9 mouse cellular contexts compared by ENCODE assay signal in genomic region chr15:77904363-77904892, GRCm38 (mm10). TPM values are rescaled to one million over a fixed set of nuclear protein-coding genes. Genes with fewer than 3 reads are reported as not detected.
DNase-seq lines count a peak whose midpoint lies in the region; ATAC-seq lines count a peak whose summit lies in the region.
"Had no signal": no experiment of that assay in that cellular context is flagged by ENCODE, and none has a peak within 500 bp of the region (broad histone marks: within the 10 kb centered on the region; RNA-seq: fewer than 3 reads in every experiment).

No protein-coding gene starts in this region.

- no peak for DNase-seq in heart, postnatal 25 days (ENCODE audit: low spot score)
- DNase-seq in ES-CJ7 (ENCODE audit: low read depth, low spot score) = peak; percentile 66
- no peak for DNase-seq in urinary bladder, postnatal 36 days (ENCODE audit: low spot score in 2 of 2)
- DNase-seq in layer of hippocampus, postnatal 25 days (ENCODE audit: extremely low spot score in 1 of 2, low spot score in 1 of 2) = no peak

- H3K36me3 ChIP-seq in heart, embryonic 14.5 days (ENCODE audit: control insufficient read depth, insufficient read depth, low read length) = no peaks in the 10 kb centered on the region
- H3K36me3 ChIP-seq in stomach, embryonic 14.5 days (ENCODE audit: control insufficient read depth, insufficient read depth, low read length) = no peaks in the 10 kb centered on the region

- intact Hi-C loops in heart, postnatal 25 days (cut with DNase I) = no loop called here

- H3K27me3 ChIP-seq in heart, embryonic 14.5 days (ENCODE audit: control insufficient read depth, insufficient read depth, low read length) = no peaks in the 10 kb centered on the region
- H3K27me3 ChIP-seq in stomach, embryonic 14.5 days (ENCODE audit: control insufficient read depth, insufficient read depth, low read length) = no peaks in the 10 kb centered on the region

- peaks cover 20 to 26% of the 10 kb centered on the region in 2 experiments for H3K4me1 ChIP-seq in heart, embryonic 14.5 days (ENCODE audit: control insufficient read depth in 2 of 2, insufficient read depth in 2 of 2, low read length in 2 of 2)
- peaks cover 30% of the 10 kb centered on the region for H3K4me1 ChIP-seq in stomach, embryonic 14.5 days (ENCODE audit: control insufficient read depth, insufficient read depth, low read length)

- whole genome bisulfite sequencing in heart, embryonic 14.5 days = 17% methylated on average over 12 of the region's 12 CpGs
- 19% methylated on average over 12 of the region's 12 CpGs for WGBS in stomach, embryonic 14.5 days

- no peak overlapping the region for H3K27ac ChIP-seq in heart, embryonic 14.5 days (replicated peaks in 1 of 2; ENCODE audit: control insufficient read depth in 1 of 2, insufficient read depth in 1 of 2, low read depth in 2 of 2, low read length in 2 of 2)
- H3K27ac ChIP-seq in stomach, embryonic 14.5 days (ENCODE audit: low read length) = peak overlapping the region; percentile 84
- H3K27ac ChIP-seq: left cerebral cortex, adult 2 months had no signal

- H3K9me3 ChIP-seq in heart, embryonic 14.5 days (ENCODE audit: control insufficient read depth, low read length) = no peaks in the 10 kb centered on the region
- no peaks in the 10 kb centered on the region for H3K9me3 ChIP-seq in stomach, embryonic 14.5 days (ENCODE audit: control insufficient read depth, low read depth, low read length)

- H3K4me3 ChIP-seq in heart, embryonic 14.5 days (ENCODE audit: control insufficient read depth in 1 of 2, insufficient read depth in 1 of 2, low read depth in 1 of 2, low read length in 2 of 2) = no peak overlapping the region
- 0 out of 2 replicates have a peak overlapping the region, but pooled peaks have one; percentile 2 for H3K4me3 ChIP-seq in stomach, embryonic 14.5 days (ENCODE audit: low read depth, low read length)
- H3K4me3 ChIP-seq: left cerebral cortex, adult 2 months had no signal

- peak overlapping the region; percentile 16; the same call in 1 of the 2 replicates for H3K9ac ChIP-seq in heart, embryonic 14.5 days (ENCODE audit: low read length)
- H3K9ac ChIP-seq in stomach, embryonic 14.5 days (replicated peaks; ENCODE audit: low read depth, low read length) = no peak overlapping the region

- ATAC-seq in heart, embryonic 14.5 days (ENCODE audit: insufficient number of reproducible peaks, insufficient read depth, low FRiP score, low read depth) = no peak
- ATAC-seq in inflammation-experienced regulatory T-cells, adult 6 months = peak; percentile 71
- ATAC-seq in stomach, embryonic 14.5 days (ENCODE audit: insufficient number of reproducible peaks, insufficient read depth, low FRiP score, low read depth) = 0 out of 2 replicates have a peak, but pooled peaks have one; percentile 18
- ATAC-seq in cerebellum, adult (ENCODE audit: insufficient number of reproducible peaks, low FRiP score, low TSS enrichment) = no peak

- peak overlapping the region; percentile 75 for H3K4me2 ChIP-seq in heart, embryonic 14.5 days (ENCODE audit: low read length)
- H3K4me2 ChIP-seq in stomach, embryonic 14.5 days (replicated peaks; ENCODE audit: low read depth, low read length) = peak overlapping the region; percentile 41; the same call in 1 of the 2 replicates

RNA-seq across cellular contexts. Expression of gene Txn2, which starts 24.4 kb away (rescaled TPM):
- 304 and 310 TPM in 2 replicates for polyA plus RNA-seq in heart, embryonic 14.5 days (2014; fragmentation: Nextera tagmentation; extraction: Ambion mirVana)
- 100 to 1,000 TPM; 278 to 282 TPM for total RNA-seq in heart, postnatal 25 days (2021)
- polyA plus RNA-seq in inflammation-experienced regulatory T-cells, adult 6 months (2017; shearing (Covaris generic)) = 100 to 1,000 TPM; 178 to 243 (median 221) TPM
- polyA plus RNA-seq in stomach, embryonic 14.5 days (2014; fragmentation: Nextera tagmentation; extraction: Ambion mirVana) = 242 and 259 TPM in 2 replicates
- 100 to 1,000 TPM; 115 to 140 TPM for total RNA-seq in layer of hippocampus, postnatal 25 days (2021)

RNA-seq across cellular contexts. Expression of gene Foxred2, which starts 52.1 kb away (rescaled TPM):
- 0.55 TPM in 2 replicates for polyA plus RNA-seq in heart, embryonic 14.5 days (2014; fragmentation: Nextera tagmentation; extraction: Ambion mirVana)
- under 1 TPM; 0.34 to 0.42 TPM for total RNA-seq in heart, postnatal 25 days (2021)
- 1 to 10 TPM; 1.5 to 4.6 (median 2.5) TPM for polyA plus RNA-seq in inflammation-experienced regulatory T-cells, adult 6 months (2017; shearing (Covaris generic))
- polyA plus RNA-seq in stomach, embryonic 14.5 days (2014; fragmentation: Nextera tagmentation; extraction: Ambion mirVana) = 3.3 and 5.5 TPM in 2 replicates
- total RNA-seq in layer of hippocampus, postnatal 25 days (2021) = 10 to 100 TPM; 11.0 to 13.4 TPM

Comparison
In these comparisons a context has a peak if more than half of its experiments do, and no peak if none do; other contexts are left out.
1. ATAC-seq: peak in inflammation-experienced regulatory T-cells, adult 6 months (single experiment) and stomach, embryonic 14.5 days (single experiment); none in heart, embryonic 14.5 days (single experiment) and cerebellum, adult (single experiment).